Mouse (Mus musculus) retina, adult 2 months (tissue): Measurements from ENCODE around the gene Sox3.

ENCODE experiments used
- DNase-seq: peaks from one replicate; pipeline ENCODE4 v3.0.0-alpha.2; 2012; ENCODE audit warnings: low read depth, low spot score

Sox3 gene

DNA sequence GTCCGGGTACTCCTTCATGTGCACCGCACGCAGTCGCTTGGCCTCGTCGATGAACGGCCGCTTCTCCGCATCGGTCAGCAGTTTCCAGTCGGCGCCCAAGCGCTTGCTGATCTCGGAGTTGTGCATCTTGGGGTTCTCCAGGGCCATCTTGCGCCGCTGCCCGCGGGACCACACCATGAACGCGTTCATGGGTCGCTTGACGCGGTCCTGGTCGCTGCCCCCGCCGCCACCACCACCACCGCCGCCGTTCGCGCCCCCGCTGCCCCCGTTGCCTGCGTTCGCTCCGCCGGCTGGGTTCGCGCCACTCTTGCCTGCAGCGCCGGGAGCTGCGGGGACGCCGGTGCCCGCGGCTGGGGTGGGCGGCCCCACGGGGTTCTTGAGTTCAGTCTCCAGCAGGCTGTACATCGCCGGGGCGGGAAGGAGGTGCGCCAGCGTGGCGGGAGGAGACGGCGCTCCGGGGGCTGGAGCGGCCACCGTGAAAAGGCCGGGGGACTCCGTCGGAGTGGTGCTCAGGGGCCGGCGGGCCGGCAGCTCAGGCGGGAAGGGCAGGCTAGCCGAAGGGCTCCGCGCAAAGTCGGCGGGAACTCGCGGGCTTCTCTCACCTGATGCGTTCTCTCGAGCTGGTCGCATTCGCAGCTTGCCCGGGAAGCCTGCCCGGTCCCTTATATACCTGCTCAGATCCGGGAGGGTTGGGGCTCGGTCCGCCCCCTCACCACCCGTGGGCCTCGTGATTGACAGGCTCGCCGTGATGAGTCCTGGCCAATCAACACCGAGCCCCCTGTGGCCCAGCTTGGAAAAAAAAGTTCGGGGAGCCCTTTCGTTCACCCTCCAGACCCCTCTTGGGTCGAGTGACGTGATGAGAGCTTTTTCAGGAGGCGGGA is at the start of gene Sox3:
Gene Sox3 (minus strand): TSS at position 630 of the 881 bp plus-strand sequence.
- DNase-seq, result no peak

DNA sequence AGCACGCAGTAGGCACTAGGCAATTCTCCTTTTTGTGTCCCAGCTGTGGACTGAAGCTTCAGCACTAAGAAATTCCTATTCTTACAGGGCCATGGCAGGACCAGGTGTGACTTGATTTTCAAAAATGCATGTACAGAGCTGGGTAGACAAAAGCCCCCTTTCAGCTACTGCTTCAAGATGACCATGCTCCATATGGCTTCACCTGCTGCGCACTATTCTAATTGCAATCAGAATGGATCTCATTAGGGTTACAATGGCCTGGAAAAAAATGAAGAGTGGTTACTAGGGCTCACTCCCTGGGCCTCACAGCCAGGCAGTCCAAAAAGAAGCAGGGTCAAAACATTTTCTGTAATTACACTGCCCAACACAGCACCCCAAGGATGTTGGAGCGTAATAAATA is 47.0 kb upstream of the Sox3 start:
- no peak for DNase-seq

DNA sequence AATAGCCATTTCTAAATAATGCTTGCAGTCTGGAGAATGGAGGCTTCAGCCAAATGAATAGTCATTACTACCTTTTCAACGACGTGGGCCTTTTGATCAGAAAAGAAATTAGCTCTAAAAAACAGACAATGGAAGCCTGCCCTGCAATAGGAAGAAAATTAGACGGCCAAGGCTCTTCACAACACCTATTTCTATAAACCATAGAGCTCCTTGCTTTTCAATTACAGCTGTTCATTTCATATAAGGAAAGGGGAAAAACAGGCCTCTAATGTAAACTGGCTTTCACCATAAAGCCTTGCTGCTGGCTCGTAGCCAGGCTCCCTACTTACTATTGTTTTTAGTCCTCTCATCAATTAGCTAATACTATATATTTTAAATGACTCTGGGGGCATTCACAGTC is 6.3 kb upstream of the Sox3 start:
- no peak for DNase-seq

DNA sequence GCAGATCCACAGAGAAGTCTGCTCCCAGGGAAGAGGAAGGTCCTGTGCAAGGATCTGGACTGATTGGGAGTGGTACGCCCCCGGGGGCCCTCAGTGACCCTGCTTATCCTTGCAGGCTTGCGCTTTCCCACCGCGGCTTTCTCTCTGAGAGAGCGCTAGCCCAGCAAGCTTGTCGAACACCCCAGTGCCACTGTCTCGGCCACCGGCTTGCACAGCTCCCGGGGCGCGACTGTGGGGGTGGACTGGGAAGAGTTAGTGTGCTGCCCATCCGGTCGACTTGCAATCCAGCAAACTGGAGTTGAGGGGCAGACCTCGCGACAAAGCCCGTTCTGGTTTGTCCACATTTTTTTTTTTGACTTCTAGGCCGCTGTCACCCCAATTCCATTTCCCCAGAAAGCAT is 5.4 kb upstream of the Sox3 start:
- no peak for DNase-seq

DNA sequence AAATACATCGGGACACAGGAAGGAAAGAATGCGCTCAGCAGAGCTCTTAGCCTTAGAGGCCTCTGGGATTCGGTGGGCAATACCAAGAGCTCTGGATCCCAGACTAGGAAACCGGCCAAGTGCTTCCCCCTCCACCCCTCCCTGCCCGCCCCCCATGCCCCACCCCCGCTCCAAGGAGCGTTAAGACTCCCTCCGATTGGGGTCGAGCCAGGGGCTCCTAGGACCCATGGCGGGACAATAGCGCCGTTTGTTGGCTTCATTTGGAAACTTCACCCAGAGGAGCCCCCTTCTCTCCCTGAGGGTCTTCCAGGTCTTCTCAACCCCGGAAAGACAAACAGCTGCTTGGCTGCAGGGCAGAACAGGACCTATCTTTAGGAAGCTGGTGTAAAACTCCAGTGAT is 3.1 kb upstream of the Sox3 start:
- no peak for DNase-seq

DNA sequence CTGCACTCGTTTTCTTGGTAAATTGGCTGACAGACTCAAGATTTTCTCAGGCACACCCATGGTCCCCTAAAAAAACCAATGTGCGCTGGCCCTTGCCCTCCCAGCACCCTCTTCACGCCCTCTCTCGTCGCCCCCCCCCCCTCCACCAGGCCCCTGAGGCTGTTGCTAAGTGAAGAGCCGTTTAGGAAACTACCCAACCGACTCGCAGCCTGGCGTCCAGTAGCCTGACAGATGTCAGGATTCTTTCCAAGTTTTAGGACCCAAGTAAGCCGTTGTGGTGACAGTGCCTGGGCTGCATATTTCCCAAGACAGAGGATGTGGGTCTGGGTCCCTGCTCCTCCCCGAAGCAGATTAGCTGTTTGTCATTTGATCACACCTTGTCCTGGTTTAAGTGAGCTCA is 2.2 kb upstream of the Sox3 start:
- DNase-seq, result no peak

DNA sequence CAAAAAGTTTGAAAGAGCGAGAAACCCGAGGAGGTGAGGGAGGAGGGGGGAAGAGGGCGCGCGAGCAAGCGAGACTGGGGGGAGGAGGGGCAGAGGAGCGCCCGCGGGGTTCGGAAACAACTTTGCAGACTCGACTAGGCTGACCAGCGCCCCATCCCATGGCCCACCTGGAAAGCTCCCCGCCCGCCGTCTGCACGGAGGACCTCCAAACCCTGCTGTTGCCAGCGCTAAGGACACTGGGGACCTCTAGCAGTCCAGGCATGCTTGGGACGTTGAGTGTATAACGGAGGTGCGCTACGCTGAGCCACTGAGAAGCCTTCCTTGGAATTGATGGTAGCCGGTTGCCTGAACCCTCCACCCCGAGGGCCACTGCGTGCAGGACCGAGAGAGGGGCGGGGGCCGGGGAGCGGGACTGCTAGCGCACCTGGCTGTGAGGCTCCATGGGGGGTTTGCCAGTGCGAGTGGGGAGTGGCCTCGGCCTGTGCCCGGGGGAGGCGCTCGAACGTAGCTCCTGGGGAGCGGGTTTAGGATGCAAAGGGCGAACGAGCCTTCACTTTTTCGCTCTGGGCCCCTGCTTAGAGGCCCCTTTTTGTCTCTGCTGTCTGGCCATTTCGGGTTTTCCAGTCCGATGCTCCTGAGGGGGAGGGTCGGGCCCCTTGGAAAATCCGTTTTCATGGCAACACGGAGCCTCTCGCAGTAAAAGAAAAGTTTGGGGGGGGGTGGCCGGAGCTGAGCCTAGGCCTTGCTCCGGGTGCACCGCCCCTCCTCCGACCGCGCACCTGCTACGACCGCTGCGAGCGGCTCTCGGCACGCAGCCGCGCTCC is 702 bp upstream of the Sox3 start:
- no peak for DNase-seq

DNA sequence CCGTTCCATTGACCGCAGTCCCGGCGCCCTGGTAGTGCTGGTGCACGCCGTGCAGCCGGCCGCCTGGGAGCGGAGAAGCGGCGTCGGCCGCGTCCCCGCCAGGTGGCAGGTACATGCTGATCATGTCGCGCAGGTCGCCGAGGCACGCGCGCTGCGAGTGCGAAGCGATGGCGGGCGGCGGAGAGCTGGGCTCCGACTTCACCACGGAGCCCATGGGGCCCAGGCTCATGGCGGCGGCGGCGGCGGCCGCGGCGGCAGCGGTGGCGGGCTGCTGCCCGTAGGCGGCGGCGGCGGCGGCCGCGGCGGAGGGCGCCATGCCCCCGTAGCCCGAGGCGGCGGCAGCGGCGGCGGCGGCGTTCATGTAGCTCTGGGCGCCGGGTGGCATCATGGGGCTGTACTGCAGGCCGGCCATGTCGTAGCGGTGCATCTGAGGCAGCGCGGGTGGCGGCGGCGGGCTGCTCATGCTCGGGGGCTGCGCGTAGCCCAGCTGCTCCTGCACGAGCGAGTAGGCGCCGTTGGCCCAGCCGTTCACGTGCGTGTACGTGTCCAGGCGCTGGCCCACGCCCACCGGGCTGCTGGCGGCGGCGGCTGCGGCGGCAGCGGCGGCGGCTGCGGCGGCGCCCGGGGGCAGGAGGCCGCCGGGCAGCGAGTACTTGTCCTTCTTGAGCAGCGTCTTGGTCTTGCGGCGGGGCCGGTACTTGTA is 981 bp downstream of the Sox3 start:
- no peak for DNase-seq

DNA sequence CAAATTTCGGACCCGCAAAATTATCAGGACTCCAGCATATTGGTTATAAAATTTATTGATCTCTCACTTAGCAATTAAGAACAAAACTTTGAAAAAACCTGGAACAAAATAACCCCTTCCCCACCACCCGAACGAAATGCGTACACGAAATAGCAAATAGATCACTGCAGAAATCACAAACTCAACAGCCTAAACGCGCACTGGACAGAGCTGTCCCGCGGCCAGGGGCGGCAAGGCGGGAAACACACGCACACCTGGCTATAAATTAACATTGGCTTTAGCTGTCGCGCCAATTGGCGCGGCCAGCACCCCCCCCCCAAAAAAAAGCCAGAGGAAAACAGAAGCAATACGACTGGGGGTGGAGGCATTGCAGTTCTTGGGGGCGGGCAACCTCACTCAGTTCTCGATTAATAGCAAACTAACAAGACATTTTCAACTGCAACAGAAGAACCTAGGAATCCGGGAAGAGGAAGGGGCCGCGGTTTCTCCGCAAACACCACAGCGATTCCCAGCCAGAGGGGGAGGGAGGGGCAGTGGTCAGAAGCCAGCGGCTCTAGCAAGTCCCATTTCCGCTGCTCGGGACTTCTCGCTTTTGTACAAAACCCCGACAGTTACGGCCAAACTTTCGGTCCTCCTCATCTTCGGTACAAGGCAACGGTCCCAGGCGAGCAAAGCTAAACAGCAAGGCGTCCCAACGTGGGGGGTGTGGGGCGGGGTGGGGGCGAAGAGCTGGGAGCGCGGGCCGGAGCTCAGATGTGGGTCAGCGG is 1.7 kb downstream of the Sox3 start:
- DNase-seq, result no peak

DNA sequence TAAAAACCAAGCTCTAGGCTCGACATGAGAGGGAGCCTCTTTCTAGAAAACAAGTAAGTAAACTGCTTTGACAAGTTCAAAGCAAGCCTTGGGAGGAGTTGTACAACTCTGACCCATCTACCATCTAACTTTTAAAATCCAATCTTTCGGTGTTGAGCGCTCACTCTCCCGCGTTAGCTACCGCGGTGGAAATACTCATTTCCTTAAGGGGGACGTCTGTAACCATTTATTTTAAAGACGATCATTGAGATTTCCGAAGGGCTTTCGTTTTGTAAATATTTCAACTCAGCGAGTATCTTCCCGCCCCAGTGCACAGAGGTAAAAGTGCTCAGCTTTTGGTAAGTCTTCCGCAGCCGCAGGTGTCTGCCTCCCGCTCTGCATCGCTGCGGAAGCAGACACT is 2.6 kb downstream of the Sox3 start:
- DNase-seq, result no peak

DNA sequence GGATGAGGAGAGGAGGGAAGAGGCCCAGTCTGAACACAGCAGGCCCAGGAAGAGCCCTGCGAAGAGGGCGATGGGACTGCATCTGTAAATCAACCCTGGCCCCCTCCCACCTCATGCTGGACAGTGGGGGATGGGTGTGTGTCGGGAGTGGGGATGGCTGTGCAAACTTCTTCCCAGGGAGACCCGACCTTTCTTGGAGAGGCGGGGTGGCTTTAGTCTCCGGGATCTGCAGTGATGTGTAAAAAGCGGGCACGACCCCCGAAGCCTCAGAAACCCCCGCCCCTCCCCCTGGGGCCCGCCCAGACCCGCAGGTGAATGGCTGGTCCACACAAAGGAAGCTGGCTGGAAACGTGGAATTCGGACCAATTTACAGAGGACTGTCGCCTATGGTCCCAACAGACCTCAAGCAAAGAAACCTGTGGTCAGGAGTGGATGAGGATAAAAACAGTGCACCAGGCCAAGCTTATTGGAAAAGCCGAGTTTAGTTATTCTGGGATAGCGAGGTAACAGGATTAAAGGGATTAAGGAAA is 3.2 kb downstream of the Sox3 start:
- no peak for DNase-seq
